Mouse (Mus musculus) ES-Bruce4 (cell line): ENCODE data around the gene Celf2. TPM values are rescaled to one million over a fixed set of nuclear protein-coding genes. Genes with fewer than 3 reads are reported as not detected.

Experiments used
- H3K27ac ChIP-seq: 2 replicates; pipeline ENCODE4 v1.5.1; 2012; ENCODE audit warnings: low read length, inconsistent platforms; ENCODE audit not compliant: insufficient read depth
- H3K27me3 ChIP-seq: 2 replicates; pipeline ENCODE4 v1.6.1; 2012; ENCODE audit warnings: mild to moderate bottlenecking, low read length, inconsistent platforms; ENCODE audit not compliant: control insufficient read depth, poor library complexity, insufficient read depth, severe bottlenecking
- H3K36me3 ChIP-seq: 2 replicates; pipeline ENCODE4 v1.6.1; 2012; ENCODE audit warnings: inconsistent platforms, mild to moderate bottlenecking, low read length, moderate library complexity; ENCODE audit not compliant: control insufficient read depth, poor library complexity, insufficient read depth, severe bottlenecking
- H3K4me1 ChIP-seq: one replicate; pipeline ENCODE4 v1.8.1; 2011; ENCODE audit warnings: low read length; ENCODE audit not compliant: control insufficient read depth, insufficient read depth
- H3K4me3 ChIP-seq: 2 replicates; pipeline ENCODE4 v1.5.1; 2011; ENCODE audit warnings: low read depth, mild to moderate bottlenecking, low read length
- H3K9ac ChIP-seq: 2 replicates; pipeline ENCODE4 v1.6.1; 2012; ENCODE audit warnings: low read depth, mild to moderate bottlenecking, inconsistent platforms; ENCODE audit not compliant: poor library complexity, severe bottlenecking
- H3K9me3 ChIP-seq: replicated peaks from 2 replicates; pipeline ENCODE4 v1.6.1; 2012; ENCODE audit warnings: mild to moderate bottlenecking, low read length, inconsistent platforms; ENCODE audit not compliant: control insufficient read depth, poor library complexity, insufficient read depth, severe bottlenecking
- POLR2A ChIP-seq: IDR thresholded peaks from one replicate; pipeline ENCODE4 v1.8.1; 2011; ENCODE audit warnings: low read length; ENCODE audit not compliant: insufficient read depth
- polyA plus RNA-seq: library from polyadenylated mRNA; stranded (reverse); fragments of >200 nt; gene quantifications from 2 replicates; pipeline ENCODE4 v1.2.4, GENCODE M21; 2011; ENCODE audit warnings: low read depth; ENCODE audit not compliant: missing spikeins, insufficient read depth, insufficient read length

The Celf2 gene
- polyA plus RNA-seq, 1 experiment = 10.6 TPM

GRCm38 (mm10) chr2:6490076-6490475 is 1019.3 kb downstream of the Celf2 start:
- H3K9ac ChIP-seq = no peak overlapping the region
- H3K36me3 ChIP-seq = no peaks in the 10 kb centered on the region
- no peaks in the 10 kb centered on the region for H3K27me3 ChIP-seq
- H3K27ac ChIP-seq = no peak overlapping the region
- H3K9me3 ChIP-seq = no peaks in the 10 kb centered on the region
- no peak overlapping the region for H3K4me3 ChIP-seq
- no peaks in the 10 kb centered on the region for H3K4me1 ChIP-seq
- no peak for TF ChIP-seq POLR2A
